Mouse (Mus musculus) liver, embryonic 16.5 days (tissue): ENCODE results near the gene Myh7. TPM values are rescaled to one million over a fixed set of nuclear protein-coding genes. Genes with fewer than 3 reads are reported as not detected.
"Not testable (repeated sequence)": the region's sequence is repeated elsewhere in the genome, so short reads cannot be mapped to it uniquely, and the experiment has no call there.

ENCODE experiments used
- ATAC-seq: fragments of 200-750 bp; cut with Nextera tagmentation; 2 replicates; pipeline ENCODE4 v1.8.0; 2017; ENCODE audit warnings: low read depth, mild to moderate bottlenecking, moderate number of reproducible peaks, moderate library complexity
- H3K27ac ChIP-seq: fragments of 300-500 bp; sonication (generic); 2 replicates; pipeline ENCODE4 v1.5.1; 2014; ENCODE audit warnings: mild to moderate bottlenecking, low read length
- H3K27me3 ChIP-seq: fragments of 300-500 bp; sonication (generic); 2 replicates; pipeline ENCODE4 v1.6.1; 2014; ENCODE audit warnings: low read depth, low read length, mixed read lengths; ENCODE audit not compliant: control insufficient read depth, insufficient read depth
- H3K36me3 ChIP-seq: fragments of 300-500 bp; sonication (generic); 2 replicates; pipeline ENCODE4 v1.6.1; 2014; ENCODE audit warnings: mild to moderate bottlenecking; ENCODE audit not compliant: control insufficient read depth, insufficient read depth
- H3K4me1 ChIP-seq: fragments of 300-500 bp; sonication (generic); 2 replicates; pipeline ENCODE4 v1.6.1; 2014; ENCODE audit warnings: low read depth, low read length, mixed read lengths; ENCODE audit not compliant: control insufficient read depth
- H3K4me2 ChIP-seq: fragments of 300-500 bp; sonication (generic); 2 replicates; pipeline ENCODE4 v1.6.1; 2014; ENCODE audit warnings: low read depth, low read length, mixed read lengths
- H3K4me3 ChIP-seq: fragments of 300-500 bp; sonication (generic); 2 replicates; pipeline ENCODE4 v1.5.1; 2014; ENCODE audit warnings: low read depth, mild to moderate bottlenecking, low read length
- H3K9ac ChIP-seq: fragments of 300-500 bp; sonication (generic); 2 replicates; pipeline ENCODE4 v1.6.1; 2014; ENCODE audit warnings: low read depth, low read length
- H3K9me3 ChIP-seq: fragments of 300-500 bp; sonication (generic); replicated peaks from 2 replicates; pipeline ENCODE4 v1.6.1; 2016; ENCODE audit warnings: low read length; ENCODE audit not compliant: control insufficient read depth
- whole genome bisulfite sequencing: fragments of 180-500 bp; shearing (Covaris S2); extraction: QIAGEN DNeasy Blood & Tissue Kit; methylation state at CpG from one replicate; pipeline ENCODE4 v1.1.7; 2014; ENCODE audit not compliant: insufficient replicate concordance; 5-methylcytosine and 5-hydroxymethylcytosine counted together
- polyA plus RNA-seq: library from polyadenylated mRNA; unstranded; fragments of >200 nt; fragmentation: Nextera tagmentation; extraction: Ambion mirVana; gene quantifications from 2 replicates; pipeline ENCODE4 v1.2.1, GENCODE M21; 2015

Gene Myh7
- polyA plus RNA-seq = 1.8 and 3.1 TPM in 2 replicates

- 41% methylated on average over 11 of the region's 11 CpGs for WGBS
- no peak for ATAC-seq
- H3K27ac ChIP-seq = no peak within 1 kb of the TSS
Measured at GRCm38 (mm10) chr14:54994136-54994868, at the start of gene Myh7. TSS of gene Myh7 (minus strand) at chr14:54994626.

GRCm38 (mm10) chr14:55043694-55044093 is 49.3 kb upstream of the Myh7 start:
- not testable (repeated sequence) for H3K9me3 ChIP-seq, ATAC-seq, H3K27me3 ChIP-seq, H3K36me3 ChIP-seq, H3K4me3 ChIP-seq, H3K4me1 ChIP-seq, H3K9ac ChIP-seq, H3K4me2 ChIP-seq, H3K27ac ChIP-seq
- no CpG with 5 or more reads among the region's 2 CpGs for WGBS

More at GRCm38 (mm10) chr14:54994136-54994868, at the start of gene Myh7:
- Histone ChIP-seq H3K9me3 (no peaks in the 10 kb centered on the region), H3K36me3 (no peaks in the 10 kb centered on the region), H3K4me3 (no peak within 1 kb of the TSS), H3K4me2 (no peak within 1 kb of the TSS), H3K27me3 (no peaks in the 10 kb centered on the region; the same call in 1 of the 2 replicates), H3K9ac (no peak within 1 kb of the TSS), H3K4me1 (no peaks in the 10 kb centered on the region)

- H3K36me3 ChIP-seq = no peaks in the 10 kb centered on the region
- no peak overlapping the region for H3K27ac ChIP-seq
- no peak for ATAC-seq
- no peak overlapping the region for H3K9ac ChIP-seq
- H3K27me3 ChIP-seq = no peaks in the 10 kb centered on the region
- no peak overlapping the region for H3K4me3 ChIP-seq
- WGBS = 61% methylated on average over 19 of the region's 19 CpGs
- H3K4me1 ChIP-seq = peaks cover 4% of the 10 kb centered on the region; the same call in 1 of the 2 replicates
- H3K4me2 ChIP-seq = no peak overlapping the region
- no peaks in the 10 kb centered on the region for H3K9me3 ChIP-seq
Measured at GRCm38 (mm10) chr14:55032695-55033225, 38.3 kb upstream of the Myh7 start.

- Histone ChIP-seq H3K4me1 (peaks cover 4% of the 10 kb centered on the region; the same call in 1 of the 2 replicates), H3K36me3 (no peaks in the 10 kb centered on the region; the same call in 1 of the 2 replicates), H3K9me3 (no peaks in the 10 kb centered on the region), H3K27me3 (no peaks in the 10 kb centered on the region), H3K9ac (no peak overlapping the region), H3K4me3 (no peak overlapping the region), H3K27ac (no peak overlapping the region), H3K4me2 (no peak overlapping the region)
- ATAC-seq = no peak
- WGBS = 8% methylated on average over 11 of the region's 11 CpGs
Measured at GRCm38 (mm10) chr14:55029034-55029698, 34.7 kb upstream of the Myh7 start.

GRCm38 (mm10) chr14:55028333-55028835 is 34.0 kb upstream of the Myh7 start:
- WGBS = 25% methylated on average over 5 of the region's 5 CpGs
- no peaks in the 10 kb centered on the region for H3K27me3 ChIP-seq
- no peak overlapping the region for H3K4me3 ChIP-seq
- H3K4me1 ChIP-seq = peaks cover 4% of the 10 kb centered on the region; the same call in 1 of the 2 replicates
- no peak overlapping the region for H3K27ac ChIP-seq
- H3K9me3 ChIP-seq = no peaks in the 10 kb centered on the region
- H3K36me3 ChIP-seq = no peaks in the 10 kb centered on the region; the same call in 1 of the 2 replicates
- no peak overlapping the region for H3K4me2 ChIP-seq
- no peak for ATAC-seq
- H3K9ac ChIP-seq = no peak overlapping the region

GRCm38 (mm10) chr14:55027653-55028052 is 33.2 kb upstream of the Myh7 start:
- WGBS = 51% methylated on average over 6 of the region's 6 CpGs
- Histone ChIP-seq H3K4me2 (no peak overlapping the region), H3K4me1 (peaks cover 4% of the 10 kb centered on the region; the same call in 1 of the 2 replicates), H3K27me3 (no peaks in the 10 kb centered on the region), H3K9ac (no peak overlapping the region), H3K27ac (no peak overlapping the region), H3K4me3 (no peak overlapping the region), H3K9me3 (no peaks in the 10 kb centered on the region), H3K36me3 (peaks cover 4% of the 10 kb centered on the region)
- ATAC-seq = no peak

- no peak overlapping the region for H3K4me2 ChIP-seq
- 33% methylated on average over 5 of the region's 5 CpGs for WGBS
Measured at GRCm38 (mm10) chr14:55027251-55027650, 32.8 kb upstream of the Myh7 start.

GRCm38 (mm10) chr14:55025527-55025926 is 31.1 kb upstream of the Myh7 start:
- ATAC-seq = no peak
- 72% methylated on average over 5 of the region's 5 CpGs for WGBS
- peaks cover 19% of the 10 kb centered on the region for H3K36me3 ChIP-seq

More at GRCm38 (mm10) chr14:55027251-55027650, 32.8 kb upstream of the Myh7 start:
- ATAC-seq = no peak
- H3K4me3 ChIP-seq = no peak overlapping the region
- H3K27ac ChIP-seq = no peak overlapping the region
- H3K9ac ChIP-seq = no peak overlapping the region
- no peaks in the 10 kb centered on the region for H3K9me3 ChIP-seq
- H3K4me1 ChIP-seq = peaks cover 4% of the 10 kb centered on the region; the same call in 1 of the 2 replicates
- H3K27me3 ChIP-seq = no peaks in the 10 kb centered on the region
- H3K36me3 ChIP-seq = peaks cover 6% of the 10 kb centered on the region

More at GRCm38 (mm10) chr14:55025527-55025926, 31.1 kb upstream of the Myh7 start:
- H3K4me1 ChIP-seq = peaks cover 4% of the 10 kb centered on the region; the same call in 1 of the 2 replicates
- H3K9me3 ChIP-seq = no peaks in the 10 kb centered on the region
- H3K9ac ChIP-seq = no peak overlapping the region
- no peak overlapping the region for H3K4me3 ChIP-seq
- no peaks in the 10 kb centered on the region for H3K27me3 ChIP-seq
- no peak overlapping the region for H3K27ac ChIP-seq
- no peak overlapping the region for H3K4me2 ChIP-seq
